Mouse (Mus musculus): Measurements from ENCODE around the gene Olfr1396.

GRCm38 (mm10) chr11:49111000-49111399, 3.7 kb downstream of the Olfr1396 start:
- TF ChIP-seq CTCF (IDR thresholded peaks at IDR 0.05; ENCODE audit: borderline replicate concordance, extremely low read depth, insufficient read depth, insufficient read length) (no peak), POLR2A (IDR thresholded peaks at IDR 0.05; ENCODE audit: borderline replicate concordance, extremely low read depth, insufficient read depth, insufficient read length, poor library complexity, severe bottlenecking) (no peak)
